Mouse (Mus musculus): ENCODE data around the gene Ryr2. TPM values are rescaled to one million over a fixed set of nuclear protein-coding genes. Genes with fewer than 3 reads are reported as not detected.

The Ryr2 gene
- 0.63 TPM for polyA plus RNA-seq (2014; fragmentation: Illumina TruSeq; extraction: RNeasy Lipid Tissue Mini Kit (QIAGEN cat#74804); ENCODE audit: low replicate concordance)

GRCm38 (mm10) chr13:12106662-12107632 lies at the start of gene Ryr2:
Ryr2 (minus strand) TSS chr13:12106945.

Other genes starting within 250 kb of the Ryr2 start
- 6.0 TPM for gene Mtr, start 151.2 kb upstream of the Ryr2 start, polyA plus RNA-seq (2014; fragmentation: Illumina TruSeq; extraction: RNeasy Lipid Tissue Mini Kit (QIAGEN cat#74804); ENCODE audit: low replicate concordance)
- not detected for gene Actn2, start 233.8 kb upstream of the Ryr2 start, polyA plus RNA-seq (2014; fragmentation: Illumina TruSeq; extraction: RNeasy Lipid Tissue Mini Kit (QIAGEN cat#74804); ENCODE audit: low replicate concordance)

All from small intestine, adult 10 weeks (tissue).